ENCODE assay signal across 15 mouse cellular contexts in the genomic region with DNA sequence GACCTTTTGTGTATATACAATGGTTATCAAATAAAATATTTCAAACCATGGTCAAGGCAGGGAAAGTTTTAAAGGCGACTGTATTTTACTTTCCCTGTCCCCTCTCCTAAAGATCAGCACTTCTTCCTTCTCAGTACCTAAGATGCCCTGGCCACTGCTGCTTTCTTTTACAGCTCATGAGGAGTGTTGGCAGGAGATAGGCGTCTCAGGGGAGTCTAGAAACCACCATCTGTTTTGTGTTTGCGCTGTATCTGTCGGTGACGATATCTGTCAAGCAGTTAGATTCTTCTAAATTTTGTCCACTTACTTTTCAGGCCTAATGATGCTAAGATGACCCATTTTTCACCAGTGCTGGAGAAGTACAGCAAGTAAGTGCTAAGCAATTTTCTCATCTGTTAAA. TPM values are rescaled to one million over a fixed set of nuclear protein-coding genes. Genes with fewer than 3 reads are reported as not detected.
DNase-seq lines count a peak whose midpoint lies in the region; ATAC-seq and TF ChIP-seq lines count a peak whose summit lies in the region.
"Had no signal": no experiment of that assay in that cellular context is flagged by ENCODE, and none has a peak within 500 bp of the region (broad histone marks: within the 10 kb centered on the region; RNA-seq: fewer than 3 reads in every experiment).

No protein-coding gene starts in this region.

- H3K4me1 ChIP-seq in CH12.LX (ENCODE audit: control insufficient read depth in 1 of 2, insufficient read depth in 2 of 2): peaks cover 0 to 8% of the 10 kb centered on the region in 2 experiments; a peak in 1 of 4 replicates
- H3K4me1 ChIP-seq: liver, embryonic 15.5 days had no signal

- no peak for TF ChIP-seq RAD21 in CH12.LX (IDR thresholded peaks at IDR 0.05; ENCODE audit: low read depth, low read length)

- no peak for TF ChIP-seq EP300 in CH12.LX (IDR thresholded peaks at IDR 0.05; ENCODE audit: low read length)

- in situ Hi-C loops in CH12.LX (cut with MboI; ENCODE audit: low pct_ligation_motif_present, low pct_unique_long_range_greater_than_20kb, low sequenced_read_pairs): no loop called here

- DNase-seq in gastrocnemius, adult 18-20 months (ENCODE audit: low spot score): peak; percentile 1
- no peak for DNase-seq in gastrocnemius, postnatal 4 days (ENCODE audit: low spot score in 2 of 2)
- DNase-seq in CH12.LX (ENCODE audit: extremely low read depth): peak; percentile 9
- peak; percentile 90 for DNase-seq in cerebellum, adult 9-10 months
- peak; percentile 15 for DNase-seq in gastrocnemius, postnatal 14 days
- no peak for DNase-seq in lung, postnatal 25 days (ENCODE audit: low spot score)
- DNase-seq in kidney, adult 18-20 months: no peak
- DNase-seq: B cell, adult 2 months; lung, postnatal 4 days; right cerebral cortex, postnatal 14 days; thymus, postnatal 14 days had no signal

- TF ChIP-seq CTCF in CH12.LX (conservative IDR thresholded peaks at IDR 0.05 in 1 of 2, IDR thresholded peaks at IDR 0.05 in 1 of 2; ENCODE audit: low read depth in 2 of 2, low read length in 2 of 2): no peak

- no peaks in the 10 kb centered on the region for H3K9me3 ChIP-seq in CH12.LX (replicated peaks; ENCODE audit: low read length)
- H3K9me3 ChIP-seq: liver, embryonic 15.5 days had no signal

- H3K79me2 ChIP-seq in CH12.LX (replicated peaks; ENCODE audit: control insufficient read depth, extremely low read depth, insufficient read depth, poor library complexity, severe bottlenecking): no peaks in the 10 kb centered on the region

- H3K36me3 ChIP-seq in CH12.LX (replicated peaks in 1 of 2; ENCODE audit: control insufficient read depth in 1 of 2, insufficient read depth in 1 of 2, low read length in 1 of 2): no peaks in the 10 kb centered on the region
- H3K36me3 ChIP-seq: G1E; liver, embryonic 15.5 days had no signal

- dilution Hi-C loops in CH12.LX (cut with MboI; ENCODE audit: extremely low pct_ligation_motif_present, extremely low pct_unique_long_range_greater_than_20kb, low sequenced_read_pairs): no loop called here

- intact Hi-C loops in gastrocnemius, postnatal 14 days (cut with DNase I; ENCODE audit: low total_unique reads): no loop called here

- H3K4me2 ChIP-seq in CH12.LX (ENCODE audit: insufficient read depth, low read depth, poor library complexity, severe bottlenecking): no peak overlapping the region
- H3K4me2 ChIP-seq: liver, embryonic 15.5 days had no signal

- H3K9ac ChIP-seq in CH12.LX (ENCODE audit: insufficient read depth, low read depth): no peak overlapping the region
- H3K9ac ChIP-seq: liver, embryonic 15.5 days had no signal

- TF ChIP-seq POLR2A in CH12.LX (IDR thresholded peaks at IDR 0.05; ENCODE audit: low read depth, low read length): no peak

- ATAC-seq in inflammation-experienced regulatory T-cells, adult 6 months: no peak
- ATAC-seq: midbrain, embryonic 16.5 days had no signal

- H3K27ac ChIP-seq in CH12.LX (ENCODE audit: insufficient read depth, low read depth): no peak overlapping the region
- H3K27ac ChIP-seq: liver, embryonic 15.5 days had no signal

- no peaks in the 10 kb centered on the region for H3K27me3 ChIP-seq in CH12.LX (replicated peaks)
- H3K27me3 ChIP-seq: liver, embryonic 15.5 days had no signal

- H3K4me3 ChIP-seq in CH12.LX (replicated peaks in 1 of 3; ENCODE audit: low read depth in 2 of 3, low read length in 2 of 3, poor library complexity in 1 of 3): no peak overlapping the region
- H3K4me3 ChIP-seq: liver, embryonic 15.5 days had no signal

TF ChIP-seq in CH12.LX, 34 proteins besides CTCF, POLR2A, EP300 and RAD21:
- no peak for TF ChIP-seq BHLHE40 (IDR thresholded peaks at IDR 0.05; ENCODE audit: low read depth, low read length)
- no peak for TF ChIP-seq RCOR1 (conservative IDR thresholded peaks at IDR 0.05; ENCODE audit: low read depth, low read length)
- no peak for TF ChIP-seq MAFK (IDR thresholded peaks at IDR 0.05; ENCODE audit: insufficient replicate concordance, low read length)
- no peak for TF ChIP-seq HCFC1 (IDR thresholded peaks at IDR 0.05; ENCODE audit: low read depth, low read length)
- TF ChIP-seq PAX5 (IDR thresholded peaks at IDR 0.05; ENCODE audit: low read length): no peak
- no peak for TF ChIP-seq CHD2 (IDR thresholded peaks at IDR 0.05; ENCODE audit: low read length)
- no peak for TF ChIP-seq TCF12 (IDR thresholded peaks at IDR 0.05; ENCODE audit: low read depth, low read length)
- no peak for TF ChIP-seq JUN (IDR thresholded peaks at IDR 0.05; ENCODE audit: insufficient read depth, low read depth, low read length)
- no peak for TF ChIP-seq MYC (IDR thresholded peaks at IDR 0.05; ENCODE audit: low read depth, low read length)
- no peak for TF ChIP-seq MEF2A (IDR thresholded peaks at IDR 0.05; ENCODE audit: borderline replicate concordance, low read depth, low read length)
- TF ChIP-seq ZC3H11A (IDR thresholded peaks at IDR 0.05; ENCODE audit: low read depth, low read length): no peak
- TF ChIP-seq ETS1 (conservative IDR thresholded peaks at IDR 0.05; ENCODE audit: low read depth, low read length): no peak
- no peak for TF ChIP-seq JUND (conservative IDR thresholded peaks at IDR 0.05; ENCODE audit: low read depth, low read length)
- no peak for TF ChIP-seq POLR2AphosphoS2 (IDR thresholded peaks at IDR 0.05; ENCODE audit: low read depth, low read length)
- TF ChIP-seq ZNF384 (IDR thresholded peaks at IDR 0.05; ENCODE audit: low read depth, low read length): no peak
- TF ChIP-seq CHD1 (IDR thresholded peaks at IDR 0.05; ENCODE audit: low read depth, low read length): no peak
TF ChIP-seq in CH12.LX: peak in this region for 0.

RNA-seq across cellular contexts. Expression of a gene that starts 43.3 kb away (rescaled TPM):
- under 1 TPM; 0.50 TPM for total RNA-seq in gastrocnemius, adult 18-20 months (2021)
- total RNA-seq in gastrocnemius, postnatal 4 days (2021): under 1 TPM; 0.54 TPM
- total RNA-seq in CH12.LX (2012; rRNA removed): not detected in 2 replicates
- not detected in 2 replicates for total RNA-seq in CH12.LX (2014; rRNA removed)
- polyA plus RNA-seq in CH12.LX (2012; ENCODE audit: insufficient read length, low read depth): not detected in 2 replicates
- total RNA-seq in gastrocnemius, postnatal 14 days (2021): under 1 TPM; 0.27 to 0.76 TPM
- polyA plus RNA-seq in inflammation-experienced regulatory T-cells, adult 6 months (2017; shearing (Covaris generic)): under 1 TPM in 1 of 3 experiments, not detected in 2; 0.04 TPM
- polyA plus RNA-seq: G1E; liver, embryonic 15.5 days had no signal

Comparison
In these comparisons a context has a peak if more than half of its experiments do, and no peak if none do; other contexts are left out.
1. DNase-seq: peak in gastrocnemius, adult 18-20 months (single experiment), CH12.LX (single experiment), cerebellum, adult 9-10 months (single experiment) and gastrocnemius, postnatal 14 days (single experiment); none in gastrocnemius, postnatal 4 days (0 of 2), lung, postnatal 25 days (single experiment) and kidney, adult 18-20 months (single experiment).